Mouse (Mus musculus) testis, adult 2 months (tissue): Measurements from ENCODE around the gene Calcrl.

Experiments
- CTCF ChIP-seq: fragments of 200-500 bp; IDR thresholded peaks from 2 replicates; pipeline ENCODE4 v1.5.1; 2012; ENCODE audit warnings: low read depth, mild to moderate bottlenecking, inconsistent platforms, low read length, moderate library complexity; ENCODE audit not compliant: control insufficient read depth, insufficient read depth, insufficient replicate concordance
- POLR2A ChIP-seq: fragments of 200-500 bp; IDR thresholded peaks from 2 replicates; pipeline ENCODE4 v1.6.1; 2012; ENCODE audit warnings: low read depth, mild to moderate bottlenecking, inconsistent platforms, low read length, moderate library complexity; ENCODE audit not compliant: control insufficient read depth

DNA sequence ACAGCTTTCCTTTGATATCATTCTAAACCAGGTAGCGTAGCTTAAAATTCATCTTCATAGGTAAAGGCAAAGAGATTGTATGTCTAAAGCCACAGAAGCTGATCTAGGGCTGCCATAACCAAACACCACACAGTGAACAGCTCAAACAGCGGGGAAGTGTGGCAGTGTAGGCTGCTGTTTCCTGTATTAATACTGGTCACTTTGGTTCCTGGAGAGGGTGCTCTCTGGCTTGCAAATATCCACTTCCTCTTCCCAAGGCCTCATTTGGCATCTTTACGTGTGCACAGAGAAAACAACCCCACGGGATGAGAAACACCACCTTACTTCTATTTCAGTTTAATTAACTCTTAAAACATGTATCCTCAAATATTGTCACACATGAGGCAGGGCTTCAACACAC is 42.2 kb upstream of the Calcrl start:
- TF ChIP-seq CTCF (no peak), POLR2A (no peak)
